Mouse (Mus musculus) spleen, adult 18-20 months (tissue): ENCODE data around the gene Art1.

Experiments used
- DNase-seq, 2 experiments: peaks; one replicate each; pipeline ENCODE4 v3.0.0; 2022; ENCODE audit warnings: mixed read lengths in 2 of 2

The Art1 gene

GRCm38 (mm10) chr7:102109171-102109570 lies 7.6 kb downstream of the Art1 start, which contains the start of gene Art5:
Art5 (minus strand) TSS chr7:102109489.
- DNase-seq = no peak

GRCm38 (mm10) chr7:102109746-102110145 lies 8.2 kb downstream of the Art1 start:
- no peak for DNase-seq

GRCm38 (mm10) chr7:102113151-102113729 lies 11.7 kb downstream of the Art1 start:
- DNase-seq = no peak

- DNase-seq = no peak
These were observed 15.2 kb downstream of the Art1 start, which contains the start of gene Chrna10 for GRCm38 (mm10) chr7:102116579-102117331. Chrna10 (minus strand) TSS chr7:102116828.

- DNase-seq = no peak
These were observed 15.8 kb downstream of the Art1 start for GRCm38 (mm10) chr7:102117382-102117781.

- no peak for DNase-seq
These were observed 18.8 kb downstream of the Art1 start for GRCm38 (mm10) chr7:102120326-102120725.

GRCm38 (mm10) chr7:102132395-102132794 lies 30.9 kb downstream of the Art1 start:
- DNase-seq = no peak

GRCm38 (mm10) chr7:102137464-102137863 lies 35.9 kb downstream of the Art1 start:
- peak in 1 of 2 experiments; percentile 35 for DNase-seq

- DNase-seq = no peak
These were observed 36.4 kb downstream of the Art1 start for GRCm38 (mm10) chr7:102137898-102138297.

GRCm38 (mm10) chr7:102153691-102154090 lies 52.1 kb downstream of the Art1 start:
- no peak for DNase-seq
